Mouse (Mus musculus) cortical plate, adult 2 months (tissue): ENCODE results near the gene Klhl32.

Experiments
- CTCF ChIP-seq: fragments of 200-500 bp; IDR thresholded peaks from 2 replicates; pipeline ENCODE4 v1.5.1; 2011; ENCODE audit warnings: mild to moderate bottlenecking, control low read depth, low read length; ENCODE audit not compliant: insufficient read depth; ENCODE audit errors: extremely low read depth
- POLR2A ChIP-seq: fragments of 200-500 bp; IDR thresholded peaks from 2 replicates; pipeline ENCODE4 v1.6.1; 2011; ENCODE audit warnings: mild to moderate bottlenecking, low read length, control low read depth; ENCODE audit not compliant: insufficient read depth; ENCODE audit errors: extremely low read depth

GRCm38 (mm10) chr4:24659218-24659617 is 191.7 kb downstream of the Klhl32 start:
- TF ChIP-seq CTCF: no peak
- TF ChIP-seq POLR2A: no peak
